Mouse (Mus musculus) fat pad, adult 2 months (tissue): Measurements from ENCODE around the gene Lrrn1.

Experiments used
- DNase-seq: peaks from one replicate; pipeline ENCODE4 v3.0.0-alpha.2; 2011; ENCODE audit warnings: low read depth, low spot score; ENCODE audit errors: extremely low read depth

Gene Lrrn1

GRCm38 (mm10) chr6:107577309-107577708, 47.7 kb downstream of the Lrrn1 start:
- DNase-seq: no peak

GRCm38 (mm10) chr6:107583759-107584383, 54.3 kb downstream of the Lrrn1 start:
- no peak for DNase-seq

DNA sequence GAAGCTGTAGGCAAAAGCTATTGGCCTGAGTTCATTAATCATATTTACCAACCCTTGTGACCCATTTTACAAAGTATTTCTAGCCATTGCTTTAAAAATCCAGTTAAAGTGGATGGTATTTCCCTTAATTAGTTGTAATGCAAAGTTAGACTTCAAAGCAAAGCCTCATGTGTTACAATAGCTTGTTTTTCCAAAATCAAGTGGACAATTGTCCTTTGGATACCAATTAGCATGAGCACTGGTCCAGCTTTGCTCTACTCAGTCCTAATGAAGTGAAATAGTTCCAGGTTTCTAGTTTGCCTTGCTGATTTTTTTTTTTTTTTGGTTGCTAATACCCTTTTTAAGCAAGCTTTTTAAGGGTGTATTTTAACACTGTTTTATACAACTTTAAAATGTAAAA, 75.6 kb downstream of the Lrrn1 start:
- DNase-seq: no peak

- DNase-seq: no peak
Measured at GRCm38 (mm10) chr6:107614288-107614687, 84.7 kb downstream of the Lrrn1 start.
